Mouse (Mus musculus) kidney, adult 2 months (tissue): ENCODE data around the gene Hist2h2be. TPM values are rescaled to one million over a fixed set of nuclear protein-coding genes. Genes with fewer than 3 reads are reported as not detected.
"Not testable (repeated sequence)": the region's sequence is repeated elsewhere in the genome, so short reads cannot be mapped to it uniquely, and the experiment has no call there.

ENCODE experiments used
- DNase-seq: peaks from one replicate; pipeline ENCODE4 v3.0.0; 2021
- H3K27ac ChIP-seq: fragments of 200-500 bp; 2 replicates; pipeline ENCODE4 v1.5.1; 2012; ENCODE audit warnings: low read depth, low read length, control low read depth, inconsistent platforms; ENCODE audit not compliant: insufficient read depth
- H3K27me3 ChIP-seq: fragments of 200-500 bp; replicated peaks from 2 replicates; pipeline ENCODE4 v1.6.1; 2012; ENCODE audit warnings: mild to moderate bottlenecking, moderate library complexity, low read length, inconsistent platforms; ENCODE audit not compliant: control insufficient read depth, insufficient read depth
- H3K36me3 ChIP-seq: fragments of 200-500 bp; 2 replicates; pipeline ENCODE4 v1.6.1; 2012; ENCODE audit warnings: mild to moderate bottlenecking, moderate library complexity, low read length, inconsistent platforms; ENCODE audit not compliant: control insufficient read depth, insufficient read depth
- H3K4me1 ChIP-seq: fragments of 200-500 bp; 2 replicates; pipeline ENCODE4 v1.6.1; 2011; ENCODE audit warnings: low read length; ENCODE audit not compliant: control insufficient read depth, insufficient read depth
- H3K4me3 ChIP-seq: fragments of 200-500 bp; 2 replicates; pipeline ENCODE4 v1.5.1; 2011; ENCODE audit warnings: mild to moderate bottlenecking, low read depth, low read length, control low read depth; ENCODE audit not compliant: insufficient read depth
- CTCF ChIP-seq: fragments of 200-500 bp; conservative IDR thresholded peaks from 2 replicates; pipeline ENCODE4 v1.5.1; 2011; ENCODE audit warnings: low read depth, mild to moderate bottlenecking, control low read depth, low read length, moderate library complexity, mixed read lengths; ENCODE audit not compliant: insufficient read depth, insufficient read length
- POLR2A ChIP-seq: fragments of 200-500 bp; IDR thresholded peaks from one replicate; pipeline ENCODE4 v1.6.1; 2011; ENCODE audit warnings: low read depth, low read length, control low read depth
- WGBS: fragments of 180-500 bp; shearing (Covaris S2); methylation state at CpG from one replicate; pipeline ENCODE4 v1.1.7; 2018; 5-methylcytosine and 5-hydroxymethylcytosine counted together
- polyA plus RNA-seq: library from polyadenylated mRNA; depleted of rRNA; stranded (reverse); fragments of >200 nt; gene quantifications from 2 replicates; pipeline ENCODE4 v1.2.3, GENCODE M21; 2012

The Hist2h2be gene
- polyA plus RNA-seq, 1 experiment = 6.0 TPM

DNA sequence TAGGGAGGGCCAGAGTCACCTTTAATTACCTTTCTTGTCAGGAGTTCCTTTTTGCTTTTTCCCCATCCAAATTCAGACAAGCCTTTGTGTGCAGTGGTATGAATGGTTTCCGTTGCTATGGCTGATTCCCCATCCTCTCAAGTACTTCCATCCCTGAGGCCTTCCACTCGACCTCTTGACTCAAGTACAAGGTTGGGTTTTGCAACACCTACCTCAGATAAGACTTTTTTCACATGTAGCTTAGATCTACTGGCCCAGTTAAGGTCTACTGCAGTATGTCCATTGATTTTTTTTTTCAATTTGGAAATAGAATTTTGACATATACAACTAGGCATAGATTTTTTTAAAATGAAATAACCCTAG, 10.8 kb downstream of the Hist2h2be start:
- no peaks in the 10 kb centered on the region for H3K27me3 ChIP-seq
- 70% methylated on average over 2 of the region's 2 CpGs for WGBS
- TF ChIP-seq CTCF (no peak), POLR2A (no peak)
- H3K4me3 ChIP-seq = no peak overlapping the region
- no peak overlapping the region for H3K27ac ChIP-seq
- DNase-seq = no peak
- H3K36me3 ChIP-seq = no peaks in the 10 kb centered on the region
- no peaks in the 10 kb centered on the region for H3K4me1 ChIP-seq

DNA sequence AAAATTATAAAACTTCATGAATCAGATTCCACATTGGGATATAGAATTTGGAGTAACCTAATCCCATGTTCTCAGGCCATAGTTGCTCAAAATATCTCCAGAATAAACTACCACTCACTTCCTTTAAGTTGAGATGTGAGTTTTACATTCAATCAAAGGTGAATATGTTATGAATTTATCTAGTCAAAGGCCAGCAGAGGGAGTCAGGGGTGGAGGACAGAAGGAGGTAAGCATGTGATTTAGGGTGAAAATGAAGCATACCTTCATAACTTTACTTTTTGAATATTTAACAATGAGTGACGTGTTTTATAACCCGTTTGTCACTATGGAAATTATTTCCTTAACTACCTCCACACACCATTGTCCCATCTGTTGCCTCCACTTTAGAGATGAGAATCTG, 14.0 kb downstream of the Hist2h2be start:
- Histone ChIP-seq H3K27ac (no peak overlapping the region), H3K27me3 (no peaks in the 10 kb centered on the region), H3K4me1 (no peaks in the 10 kb centered on the region; the same call in 1 of the 2 replicates), H3K36me3 (no peaks in the 10 kb centered on the region), H3K4me3 (no peak overlapping the region)
- TF ChIP-seq CTCF (no peak), POLR2A (no peak)
- DNase-seq = no peak
- 95% methylated on average over 2 of the region's 2 CpGs for WGBS

DNA sequence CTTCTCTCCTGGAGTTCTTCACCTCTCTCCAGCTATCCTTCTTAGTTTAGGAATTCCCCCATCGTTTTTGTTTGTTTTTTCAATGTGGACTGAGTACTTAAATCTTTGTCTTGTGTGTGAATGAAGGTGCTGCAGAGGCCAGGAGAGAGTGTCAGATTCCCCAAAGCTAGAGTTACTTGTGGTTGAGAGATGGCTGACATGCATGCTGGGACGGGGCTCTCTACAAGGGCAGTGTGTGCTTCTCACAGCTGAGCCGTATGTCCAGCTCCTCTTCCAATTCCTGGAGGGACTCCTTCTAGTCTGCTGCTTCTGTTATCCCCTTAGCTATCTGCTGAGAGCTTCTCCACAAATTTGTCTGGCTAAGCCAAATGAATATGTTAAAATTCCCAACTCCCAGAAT, 14.9 kb downstream of the Hist2h2be start:
- WGBS = 65% methylated on average over 3 of the region's 3 CpGs
- no peak for DNase-seq
- H3K27me3 ChIP-seq = no peaks in the 10 kb centered on the region
- peaks cover 1% of the 10 kb centered on the region; the same call in 1 of the 2 replicates for H3K4me1 ChIP-seq
- TF ChIP-seq CTCF (no peak), POLR2A (no peak)
- no peak overlapping the region for H3K27ac ChIP-seq
- H3K36me3 ChIP-seq = no peaks in the 10 kb centered on the region
- H3K4me3 ChIP-seq = no peak overlapping the region

DNA sequence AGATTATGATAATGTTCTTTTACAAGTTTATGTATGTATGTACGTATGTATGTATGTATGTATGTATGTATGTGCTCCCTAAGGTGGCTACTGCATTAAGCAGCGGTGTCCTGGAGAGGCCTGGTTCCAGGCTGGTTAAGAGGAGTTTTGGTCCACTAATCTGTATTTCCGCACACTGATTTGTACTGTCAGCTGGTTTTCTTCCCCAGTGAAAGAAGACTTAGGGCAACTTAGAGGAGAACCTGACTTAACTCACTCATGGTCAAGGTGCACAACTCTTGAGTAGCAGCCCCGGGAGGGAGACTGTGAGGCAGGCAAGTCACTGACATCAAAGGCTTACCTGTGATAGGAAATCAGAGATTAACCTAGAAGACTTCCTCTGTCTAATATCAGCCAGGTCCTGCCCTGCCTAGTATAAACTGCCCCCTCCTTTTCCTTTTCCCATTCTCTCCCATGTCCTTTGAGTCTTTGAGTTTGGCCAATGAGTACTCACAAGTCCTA, 16.0 kb downstream of the Hist2h2be start:
- no peaks in the 10 kb centered on the region for H3K27me3 ChIP-seq
- TF ChIP-seq CTCF = no peak
- TF ChIP-seq POLR2A = no peak
- H3K4me1 ChIP-seq = peaks cover 3% of the 10 kb centered on the region; the same call in 1 of the 2 replicates
- H3K27ac ChIP-seq = no peak overlapping the region
- H3K36me3 ChIP-seq = no peaks in the 10 kb centered on the region
- H3K4me3 ChIP-seq = no peak overlapping the region
- no peak for DNase-seq
- 70% methylated on average over 4 of the region's 4 CpGs for WGBS

DNA sequence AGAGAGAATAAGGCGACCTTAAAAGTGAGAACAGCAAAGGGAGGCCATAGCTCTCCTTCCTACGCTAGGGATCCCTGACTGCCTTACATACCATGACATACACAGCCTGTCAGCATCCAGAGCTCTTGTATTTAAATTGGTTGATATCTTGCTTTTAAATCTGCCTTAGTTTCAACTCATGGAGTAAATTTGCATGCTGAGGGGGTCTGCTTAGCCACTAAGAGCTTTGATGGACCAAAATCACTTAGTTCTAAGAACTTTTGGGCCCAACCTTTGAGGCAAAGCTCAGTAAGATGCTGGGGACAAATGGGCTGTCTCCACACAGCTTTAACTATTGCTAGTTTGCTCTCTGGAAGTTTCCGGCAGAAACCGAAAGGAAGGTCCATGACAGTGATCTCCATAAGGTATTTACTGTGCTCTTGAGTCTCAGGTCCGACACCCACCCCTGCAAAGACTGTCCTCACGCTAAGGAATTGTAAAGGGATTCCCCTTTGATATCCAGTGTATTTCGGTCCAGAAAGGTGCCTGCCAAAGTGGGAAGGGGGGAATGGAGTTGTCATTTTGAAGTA, 16.5 kb downstream of the Hist2h2be start:
- Histone ChIP-seq H3K4me1 (peaks cover 3% of the 10 kb centered on the region; the same call in 1 of the 2 replicates), H3K4me3 (no peak overlapping the region), H3K27me3 (no peaks in the 10 kb centered on the region), H3K36me3 (no peaks in the 10 kb centered on the region), H3K27ac (no peak overlapping the region)
- DNase-seq = no peak
- TF ChIP-seq CTCF (no peak), POLR2A (no peak)
- WGBS = 79% methylated on average over 7 of the region's 7 CpGs

DNA sequence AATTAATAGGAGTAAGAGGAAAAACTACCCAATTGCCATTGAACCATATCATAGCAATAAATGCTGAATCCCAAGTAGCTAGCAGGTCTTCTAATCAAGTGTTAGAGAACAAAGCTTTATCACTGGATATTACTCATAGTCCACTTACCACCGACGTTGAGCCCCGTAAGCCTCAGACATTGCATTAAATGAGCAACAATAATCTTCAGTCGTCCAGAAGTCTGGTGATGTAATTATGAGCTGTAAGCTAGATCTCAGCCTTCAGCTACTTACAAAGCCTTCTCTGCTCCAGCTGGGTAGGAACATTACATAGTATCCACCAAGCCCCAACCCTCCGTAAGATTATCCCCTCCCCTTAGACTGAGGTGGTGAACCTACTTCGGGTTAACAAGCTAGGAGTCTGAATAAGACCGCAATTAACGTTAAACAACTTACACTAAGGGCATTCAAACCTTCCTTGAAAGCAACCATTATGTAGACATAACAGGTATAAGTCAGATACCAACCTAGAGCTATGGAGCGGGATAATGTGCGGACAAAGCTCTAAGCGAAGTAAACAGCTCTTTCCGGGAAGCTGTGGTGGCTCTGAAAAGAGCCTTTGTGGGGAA, 17.1 kb downstream of the Hist2h2be start:
- no peak overlapping the region for H3K4me3 ChIP-seq
- H3K27me3 ChIP-seq = no peaks in the 10 kb centered on the region
- TF ChIP-seq CTCF (no peak), POLR2A (no peak)
- no peak for DNase-seq
- H3K36me3 ChIP-seq = no peaks in the 10 kb centered on the region
- WGBS = 24% methylated on average over 12 of the region's 12 CpGs
- peaks cover 3% of the 10 kb centered on the region; the same call in 1 of the 2 replicates for H3K4me1 ChIP-seq
- H3K27ac ChIP-seq = no peak overlapping the region

DNA sequence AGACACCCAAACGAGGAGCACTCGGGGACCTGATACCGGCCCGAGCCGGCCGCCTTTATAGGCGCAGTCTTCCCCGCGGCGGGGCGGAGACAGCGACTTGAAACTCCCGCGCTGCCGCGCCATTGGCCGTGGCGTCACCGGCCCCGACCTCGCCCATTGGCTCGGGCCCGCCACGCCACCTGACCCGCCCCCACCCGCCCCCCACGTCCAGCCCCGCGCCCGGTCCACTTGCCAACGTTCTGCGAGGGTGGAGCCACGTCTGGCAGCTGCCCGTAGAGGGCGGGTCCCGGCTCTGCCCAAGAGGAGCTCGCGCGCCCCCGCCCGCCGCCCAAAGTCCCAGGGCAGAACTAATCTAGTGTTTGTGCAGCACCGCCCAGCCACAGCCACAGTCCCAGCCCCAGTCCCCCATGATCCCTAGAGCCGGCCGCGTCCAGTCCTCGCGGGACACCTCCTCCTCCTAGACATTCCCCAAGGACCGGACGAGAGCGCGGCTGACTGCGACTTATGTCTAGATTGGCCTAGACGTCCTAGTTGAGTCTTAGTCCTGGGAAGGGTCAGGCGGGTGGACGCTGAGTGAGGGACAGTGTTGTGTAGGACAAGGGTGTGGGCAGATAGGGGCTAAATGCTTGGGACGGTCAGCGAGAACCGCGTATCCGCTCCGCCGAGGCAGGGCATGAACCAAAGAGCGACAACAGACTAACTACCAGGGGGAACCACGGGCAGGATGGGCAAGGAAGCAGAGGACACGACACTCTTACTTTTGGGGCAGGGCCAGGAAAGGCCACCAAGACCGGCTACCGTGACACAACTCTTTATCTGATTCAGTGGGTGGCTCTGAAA, 18.3 kb downstream of the Hist2h2be start, which contains the start of gene Hist2h3c2:
TSS of gene Hist2h3c2 (minus strand) at position 174 of the 840 bp plus-strand sequence.
- not testable (repeated sequence) for H3K27me3 ChIP-seq, H3K36me3 ChIP-seq, H3K4me1 ChIP-seq
- Histone ChIP-seq H3K4me3 (peak within 1 kb of the TSS; percentile 65), H3K27ac (peak within 1 kb of the TSS; percentile 86)
- WGBS = 3% methylated on average over 22 of the region's 68 CpGs
- peak; percentile 73 for DNase-seq
